Mouse (Mus musculus) testis, adult 2 months (tissue): ENCODE results near the gene Pcgf6.

ENCODE experiments used
- CTCF ChIP-seq: fragments of 200-500 bp; IDR thresholded peaks from 2 replicates; pipeline ENCODE4 v1.5.1; 2012; ENCODE audit warnings: low read depth, mild to moderate bottlenecking, inconsistent platforms, low read length, moderate library complexity; ENCODE audit not compliant: control insufficient read depth, insufficient read depth, insufficient replicate concordance
- POLR2A ChIP-seq: fragments of 200-500 bp; IDR thresholded peaks from 2 replicates; pipeline ENCODE4 v1.6.1; 2012; ENCODE audit warnings: low read depth, mild to moderate bottlenecking, inconsistent platforms, low read length, moderate library complexity; ENCODE audit not compliant: control insufficient read depth

DNA sequence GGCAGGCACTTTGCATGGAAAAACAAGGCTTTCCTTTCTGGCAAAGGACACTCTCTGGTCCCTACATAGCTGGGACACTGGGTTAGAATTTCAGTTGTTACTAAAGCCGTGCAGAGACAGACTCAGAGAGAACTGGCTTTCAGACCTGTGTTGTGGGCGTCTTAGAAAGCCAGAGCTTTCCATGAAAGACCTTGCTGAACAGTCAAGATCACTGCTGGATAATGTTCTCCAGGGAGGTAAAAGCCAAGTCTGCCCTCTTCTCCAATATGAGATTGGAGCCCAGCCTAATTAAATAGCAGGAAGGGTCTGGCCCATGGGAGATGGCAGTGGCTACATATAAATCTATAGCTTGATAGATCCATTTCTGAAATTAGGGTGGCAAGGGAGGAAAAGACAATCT lies 32.4 kb downstream of the Pcgf6 start:
- TF ChIP-seq CTCF (no peak), POLR2A (no peak)
